Mouse (Mus musculus) induced T-regulatory cell, adult 2 months (primary cell): Measurements from ENCODE around the gene Rai14.
A peak's percentile ranks its signal among the peaks of the same experiment; 100 is the strongest.

Experiments
- DNase-seq: peaks from one replicate; pipeline ENCODE4 v3.0.0-alpha.2; 2012; ENCODE audit warnings: low read depth

The Rai14 gene

DNA sequence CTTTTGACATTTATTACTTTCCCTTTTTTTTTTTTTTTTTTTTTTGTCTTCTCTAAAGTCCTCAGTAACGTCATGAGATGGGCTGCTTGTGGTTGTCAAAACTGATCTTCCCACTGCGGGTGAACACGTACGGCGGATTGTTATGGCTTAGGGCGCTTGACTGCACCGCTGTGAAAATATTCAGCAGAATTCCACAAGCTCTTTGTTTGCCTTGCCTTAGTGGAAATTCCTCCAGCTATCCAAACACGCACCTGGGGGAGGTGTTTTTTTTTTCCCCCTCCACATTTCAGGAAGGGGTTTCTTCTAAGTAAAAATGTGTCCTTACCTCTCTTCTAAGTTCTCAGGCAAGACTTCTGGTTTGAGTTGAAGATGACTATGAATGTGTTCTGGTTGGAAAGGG is 6.2 kb upstream of the Rai14 start:
- no peak for DNase-seq

- DNase-seq = no peak
Observed at GRCm38 (mm10) chr15:10720188-10720587, 5.8 kb upstream of the Rai14 start.

DNA sequence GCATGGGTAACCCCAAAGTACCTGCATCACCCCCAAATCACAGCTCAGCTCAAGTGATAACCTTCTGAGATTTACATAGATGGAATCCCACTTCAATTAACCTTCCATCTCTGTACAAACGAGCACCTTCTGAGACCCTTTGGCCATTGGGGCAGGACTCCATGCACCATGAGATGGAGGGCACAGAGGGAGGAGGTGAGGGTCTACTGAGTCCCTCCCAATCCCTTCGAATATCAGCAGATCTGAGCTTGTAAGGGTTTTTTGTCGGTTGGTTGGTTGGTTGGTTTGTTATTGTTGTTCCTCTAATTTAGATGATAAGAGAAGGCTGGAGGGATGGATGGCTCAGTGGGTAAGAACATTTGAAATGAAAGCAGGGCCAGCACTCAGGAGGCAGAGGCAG is 5.1 kb upstream of the Rai14 start:
- no peak for DNase-seq

DNA sequence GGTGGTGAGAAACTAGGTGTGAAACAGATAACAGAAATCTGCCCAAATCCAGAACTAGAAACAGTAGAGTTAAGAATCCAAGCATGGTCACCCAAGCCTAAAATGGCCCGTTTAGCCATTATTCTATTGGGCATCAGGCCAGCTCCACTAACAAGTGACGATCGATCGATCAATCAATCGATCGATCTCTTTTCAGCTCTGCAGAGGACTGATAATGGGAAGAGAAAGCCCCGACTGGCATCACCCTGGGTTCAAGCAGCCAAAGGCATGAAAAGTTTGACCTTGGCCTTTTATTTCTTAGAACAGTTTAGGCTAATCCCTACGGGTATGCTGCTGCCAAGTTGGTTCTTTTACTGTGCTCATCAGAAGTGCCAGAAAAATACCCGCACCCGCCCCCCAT is 4.3 kb upstream of the Rai14 start:
- DNase-seq = no peak

- no peak for DNase-seq
Observed at GRCm38 (mm10) chr15:10717284-10717683, 2.9 kb upstream of the Rai14 start.

- DNase-seq = peak; percentile 12
Observed at GRCm38 (mm10) chr15:10715966-10716365, 1.5 kb upstream of the Rai14 start.

DNA sequence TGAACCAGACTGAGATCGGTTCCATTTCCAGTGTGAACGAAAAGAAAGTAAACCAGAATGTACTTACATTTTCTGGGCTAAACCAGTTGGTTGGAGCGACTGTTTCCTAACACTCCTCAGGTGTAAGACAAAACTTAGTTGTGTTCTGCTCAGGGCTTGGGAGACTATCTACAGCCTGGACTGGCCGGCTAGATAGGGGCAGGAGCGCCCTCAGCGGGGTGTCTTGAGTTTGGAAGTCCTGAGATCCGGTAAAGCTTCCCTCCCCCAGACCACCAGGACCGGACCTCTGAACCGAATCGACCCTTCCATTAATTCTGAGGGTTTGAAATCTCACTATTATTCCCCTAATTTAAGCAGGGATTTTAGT is 698 bp upstream of the Rai14 start:
- DNase-seq = no peak

DNA sequence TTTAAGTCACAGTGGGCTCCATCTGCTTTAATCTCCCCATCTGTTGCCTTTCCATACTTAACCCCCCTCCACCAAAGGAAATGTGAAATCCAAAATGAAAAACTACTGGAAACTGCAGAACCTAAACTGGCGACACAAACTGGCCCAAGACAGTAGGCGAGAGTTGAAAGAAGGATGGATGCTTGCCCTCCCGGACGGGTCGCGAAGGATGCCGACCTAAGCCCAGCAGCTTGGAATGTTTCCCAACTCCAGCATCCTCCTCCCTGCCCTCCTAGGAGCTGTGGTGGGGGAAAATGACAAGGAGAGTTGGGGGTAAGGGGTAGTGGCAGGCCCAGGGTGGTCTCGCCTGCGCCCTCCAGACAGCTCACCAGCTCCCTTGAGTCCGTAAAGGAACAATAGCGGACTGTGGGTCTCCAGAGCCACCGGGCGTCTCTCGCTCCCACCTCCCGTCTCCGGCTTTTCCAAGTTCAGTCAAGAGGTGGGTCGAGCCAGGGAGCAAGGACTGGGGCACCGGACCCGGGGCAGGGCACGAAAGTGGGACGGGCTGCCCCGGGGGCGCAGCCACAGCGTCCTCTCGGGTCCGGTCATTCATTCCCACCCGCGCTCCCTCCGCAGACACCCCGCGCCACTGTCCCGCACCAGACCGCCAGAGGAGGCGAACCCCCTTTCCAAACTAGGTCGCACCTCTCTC is 653 bp downstream of the Rai14 start:
- no peak for DNase-seq

- no peak for DNase-seq
Observed at GRCm38 (mm10) chr15:10713181-10713625, 1.2 kb downstream of the Rai14 start.

GRCm38 (mm10) chr15:10712288-10712687 is 2.1 kb downstream of the Rai14 start:
- DNase-seq = no peak

GRCm38 (mm10) chr15:10711231-10711630 is 3.2 kb downstream of the Rai14 start:
- DNase-seq = no peak

DNA sequence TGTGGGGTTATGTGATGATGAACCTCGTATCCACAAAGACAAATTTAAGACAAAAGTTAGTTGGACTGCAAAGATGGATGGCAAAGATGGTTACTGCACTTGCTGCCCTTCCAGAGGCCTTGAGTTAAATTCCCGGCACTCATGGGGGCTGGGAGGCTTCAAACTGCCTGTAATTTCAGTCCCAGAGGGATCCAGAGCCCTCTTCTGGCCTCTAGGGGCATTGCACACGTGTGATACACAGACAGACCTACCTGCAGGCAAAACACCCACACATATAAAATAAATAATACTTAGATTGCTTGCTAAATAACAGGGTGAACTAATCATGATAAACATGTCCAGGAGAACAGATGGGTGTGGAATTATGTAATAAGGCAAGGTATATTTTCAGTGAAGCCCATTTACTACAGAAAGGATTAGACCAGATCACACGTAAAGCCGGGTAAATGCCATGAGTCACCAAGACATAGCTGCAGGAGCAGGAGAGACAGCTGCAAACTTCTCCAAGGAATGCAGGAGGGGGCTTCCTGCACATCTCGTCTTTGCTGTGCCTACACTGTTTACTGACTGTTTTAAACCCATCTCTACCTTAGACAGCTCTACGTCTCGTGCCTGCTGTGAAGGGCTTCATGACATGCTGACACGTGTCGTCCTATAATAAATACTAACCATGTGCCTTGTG is 5.7 kb downstream of the Rai14 start:
- peak; percentile 41 for DNase-seq

- no peak for DNase-seq
Observed at GRCm38 (mm10) chr15:10707109-10707508, 7.3 kb downstream of the Rai14 start.

DNA sequence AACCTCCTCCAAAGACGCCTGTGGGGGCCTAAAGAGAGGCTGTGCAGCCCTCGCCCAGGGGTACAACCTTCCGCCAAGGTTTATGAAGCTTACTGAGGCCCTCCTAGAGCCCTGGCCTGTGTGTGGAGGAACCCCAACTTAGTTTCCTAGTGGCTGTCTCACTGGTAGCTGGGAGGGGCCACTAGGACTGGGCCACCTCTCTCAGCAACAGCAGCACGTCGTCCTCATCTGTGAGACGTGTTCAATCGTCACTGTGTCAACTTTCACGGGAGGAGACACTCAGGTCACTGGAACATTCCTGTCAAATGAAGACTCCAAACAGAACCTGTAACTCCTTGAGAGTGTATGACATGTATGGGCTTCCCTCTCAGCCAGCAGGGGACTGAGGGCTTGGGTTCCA is 8.0 kb downstream of the Rai14 start:
- no peak for DNase-seq

- no peak for DNase-seq
Observed at GRCm38 (mm10) chr15:10705752-10706151, 8.7 kb downstream of the Rai14 start.

DNA sequence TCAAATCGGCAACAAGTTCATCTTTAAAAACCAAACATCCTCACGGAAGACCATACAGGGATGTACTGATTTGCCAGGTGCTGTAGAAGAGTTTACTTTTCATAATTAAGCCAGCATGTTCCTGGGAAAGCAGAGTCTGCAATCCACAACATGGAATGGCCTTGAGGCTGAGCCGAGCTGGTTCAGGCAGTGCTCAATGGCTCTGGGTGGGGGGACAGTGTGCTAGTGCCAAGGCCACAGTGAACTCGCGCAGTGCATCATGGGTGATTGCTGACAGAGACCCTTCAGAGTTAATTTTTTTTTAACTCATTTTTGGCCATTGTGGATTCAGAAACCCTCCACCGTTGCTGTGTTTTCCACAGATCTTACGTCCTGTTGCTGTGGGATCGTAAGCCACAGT is 10.1 kb downstream of the Rai14 start:
- no peak for DNase-seq

DNA sequence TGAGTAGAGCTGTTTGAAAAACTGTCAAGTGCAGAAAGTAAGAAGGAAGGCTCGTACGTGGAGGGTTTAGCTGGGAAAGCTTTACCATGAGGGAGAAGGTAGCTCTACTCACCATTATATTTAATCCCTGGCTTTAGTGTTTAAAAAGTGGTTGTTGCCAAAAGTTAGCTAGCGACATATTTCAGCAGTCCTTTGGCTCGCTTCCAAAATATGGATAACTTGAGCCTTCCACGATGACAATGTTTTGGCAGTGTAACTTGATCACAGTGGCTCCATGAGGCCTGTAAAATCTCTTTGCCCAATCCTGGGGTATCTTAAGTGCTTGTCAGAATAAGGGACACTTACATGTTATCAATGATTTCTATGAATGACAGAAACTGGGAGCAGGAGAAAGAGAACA is 12.9 kb downstream of the Rai14 start:
- DNase-seq = no peak

GRCm38 (mm10) chr15:10700891-10701466 is 13.4 kb downstream of the Rai14 start:
- DNase-seq = no peak

- DNase-seq = no peak
Observed at GRCm38 (mm10) chr15:10696478-10697234, 17.8 kb downstream of the Rai14 start.

- no peak for DNase-seq
Observed at GRCm38 (mm10) chr15:10692627-10693026, 21.8 kb downstream of the Rai14 start.

- DNase-seq = no peak
Observed at GRCm38 (mm10) chr15:10691481-10691880, 22.9 kb downstream of the Rai14 start.

- DNase-seq = no peak
Observed at GRCm38 (mm10) chr15:10690973-10691372, 23.5 kb downstream of the Rai14 start.

- no peak for DNase-seq
Observed at GRCm38 (mm10) chr15:10690219-10690618, 24.2 kb downstream of the Rai14 start.
